Mouse (Mus musculus): ENCODE measurements around the gene Gm12216.
A peak's percentile ranks its signal among the peaks of the same experiment; 100 is the strongest.
"Not testable (repeated sequence)": the region's sequence is repeated elsewhere in the genome, so short reads cannot be mapped to it uniquely, and the experiment has no call there.

Gene Gm12216

DNA sequence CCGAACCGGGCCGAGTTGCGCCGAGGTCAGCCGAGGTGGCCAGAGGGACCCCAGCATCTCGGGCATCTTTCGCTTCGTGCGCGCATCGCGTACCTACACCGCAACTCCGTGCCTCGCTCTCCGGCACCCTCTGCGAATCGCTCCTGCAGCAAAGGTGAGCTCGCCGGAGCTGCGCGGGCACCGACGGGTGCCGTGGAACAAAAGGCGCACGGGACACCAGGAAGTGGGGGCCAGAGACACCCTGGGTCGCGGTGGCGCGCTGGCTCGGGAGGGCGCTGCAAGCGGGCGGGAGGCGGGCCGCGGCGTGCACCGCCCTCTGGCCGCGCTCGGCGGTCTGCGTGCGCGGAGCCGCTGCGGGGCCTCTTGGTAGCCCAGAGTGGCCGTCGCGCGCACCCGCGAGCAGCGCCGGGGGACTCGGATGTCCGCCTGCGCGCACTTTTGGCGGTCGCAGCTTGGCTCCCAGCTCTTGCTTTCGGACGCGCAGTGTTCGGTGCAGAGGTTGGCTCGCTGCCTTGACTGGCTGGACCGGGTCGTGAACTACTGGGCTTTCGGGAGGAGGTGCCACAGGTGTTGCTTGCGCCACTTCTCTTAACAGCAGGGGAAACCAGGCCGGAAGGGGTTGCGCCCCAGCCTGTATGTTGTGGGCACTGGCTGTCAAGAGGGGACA is 88.8 kb downstream of the Gm12216 start:
- no peak for DNase-seq (ENCODE audit: low read depth)

DNA sequence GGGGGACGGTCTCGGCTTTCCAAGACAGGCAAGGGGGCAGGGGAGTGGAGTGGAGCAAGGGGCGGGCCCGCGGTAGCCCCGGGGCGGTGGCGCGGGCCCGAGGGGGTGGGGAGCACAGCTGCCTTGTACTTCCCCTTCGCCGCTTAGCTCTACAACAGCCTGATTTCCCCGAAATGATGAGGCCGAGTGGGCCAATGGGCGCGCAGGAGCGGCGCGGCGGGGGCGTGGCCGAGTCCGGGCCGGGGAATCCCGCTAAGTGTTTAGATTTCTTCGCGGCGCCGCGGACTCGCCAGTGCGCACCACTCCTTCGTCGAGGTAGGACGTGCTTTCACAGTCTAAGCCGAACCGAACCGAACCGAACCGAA is 89.3 kb downstream of the Gm12216 start, which contains the start of gene Irf1:
Gene Irf1, plus strand, starts transcription at position 255 of the 365 bp plus-strand sequence.
- DNase-seq (ENCODE audit: low read depth): peak; percentile 85

DNA sequence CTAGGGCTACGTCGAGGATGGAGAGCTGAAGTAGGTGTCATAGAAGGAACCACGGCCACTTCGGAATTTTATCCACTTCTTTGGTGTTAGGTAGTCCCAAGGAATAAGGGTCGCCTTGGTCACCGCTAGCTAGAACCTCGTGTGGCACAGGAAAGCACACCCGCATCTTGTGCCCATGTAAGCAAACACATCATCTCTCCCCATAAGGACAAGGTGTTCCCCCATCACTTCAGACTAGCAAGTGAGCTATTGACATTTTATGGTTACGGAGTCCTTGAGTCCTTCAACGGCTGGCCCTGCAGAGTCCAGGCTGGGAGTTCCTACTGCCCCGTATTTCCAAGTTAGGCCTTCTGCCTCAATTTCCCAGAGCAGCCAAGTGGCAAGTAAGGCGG is 89.9 kb downstream of the Gm12216 start:
- DNase-seq (ENCODE audit: low read depth): no peak

DNA sequence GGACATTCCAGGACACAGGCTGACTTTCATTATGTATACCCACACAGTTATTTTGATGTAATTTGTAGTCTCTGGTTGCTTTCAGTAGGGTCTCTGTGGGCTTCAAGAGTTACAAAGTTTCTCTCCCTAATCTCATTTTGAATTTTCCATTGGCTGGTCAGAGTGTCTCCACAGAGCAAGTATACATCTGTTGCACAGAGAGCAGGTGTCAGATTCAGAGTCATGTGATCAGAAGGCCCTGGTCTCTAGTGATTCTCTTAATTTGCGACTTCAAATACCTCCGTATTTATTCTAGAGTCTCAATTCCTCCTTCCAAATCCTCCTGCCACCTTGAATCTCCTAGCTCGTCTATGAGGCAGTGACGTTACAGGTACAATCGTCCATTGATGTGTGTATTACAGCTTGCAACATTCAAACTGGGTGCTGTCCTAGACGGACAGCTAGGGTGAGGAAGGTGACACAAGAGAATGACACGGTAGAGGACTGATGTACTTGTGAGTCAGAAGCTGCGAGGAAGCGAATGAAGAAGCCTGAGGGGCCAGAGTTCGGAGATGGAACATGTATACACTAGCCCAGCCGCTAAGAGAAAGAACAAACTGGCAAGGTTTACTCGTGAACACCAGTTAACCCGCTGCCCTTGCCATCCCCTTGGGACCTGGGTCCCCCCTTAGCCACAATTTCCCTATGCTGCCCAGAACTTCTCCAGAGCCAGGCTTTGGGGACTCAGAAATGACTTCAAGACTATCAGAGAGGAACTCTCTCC is 90.5 kb downstream of the Gm12216 start:
- DNase-seq (ENCODE audit: low read depth): no peak

DNA sequence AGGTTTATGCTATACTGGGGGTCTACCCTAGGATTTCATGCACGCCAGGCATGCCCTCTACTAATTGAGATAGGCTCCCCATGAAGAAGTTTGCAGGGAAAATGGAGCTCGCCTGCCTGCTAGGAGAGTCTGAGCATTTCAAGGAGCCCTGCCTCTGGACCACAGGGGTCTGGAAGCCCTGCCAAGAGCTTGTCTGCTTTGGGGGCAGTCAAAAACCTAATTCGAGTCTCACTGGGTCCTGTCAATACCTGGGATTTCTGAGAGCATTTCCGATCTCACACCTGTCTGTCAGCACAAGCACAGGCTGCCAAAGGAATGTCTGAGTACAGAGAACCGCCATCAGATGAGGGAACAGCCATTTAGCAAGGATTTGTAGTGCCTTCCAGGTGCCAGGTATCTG is 94.5 kb downstream of the Gm12216 start:
- no peak for DNase-seq (ENCODE audit: low read depth)

DNA sequence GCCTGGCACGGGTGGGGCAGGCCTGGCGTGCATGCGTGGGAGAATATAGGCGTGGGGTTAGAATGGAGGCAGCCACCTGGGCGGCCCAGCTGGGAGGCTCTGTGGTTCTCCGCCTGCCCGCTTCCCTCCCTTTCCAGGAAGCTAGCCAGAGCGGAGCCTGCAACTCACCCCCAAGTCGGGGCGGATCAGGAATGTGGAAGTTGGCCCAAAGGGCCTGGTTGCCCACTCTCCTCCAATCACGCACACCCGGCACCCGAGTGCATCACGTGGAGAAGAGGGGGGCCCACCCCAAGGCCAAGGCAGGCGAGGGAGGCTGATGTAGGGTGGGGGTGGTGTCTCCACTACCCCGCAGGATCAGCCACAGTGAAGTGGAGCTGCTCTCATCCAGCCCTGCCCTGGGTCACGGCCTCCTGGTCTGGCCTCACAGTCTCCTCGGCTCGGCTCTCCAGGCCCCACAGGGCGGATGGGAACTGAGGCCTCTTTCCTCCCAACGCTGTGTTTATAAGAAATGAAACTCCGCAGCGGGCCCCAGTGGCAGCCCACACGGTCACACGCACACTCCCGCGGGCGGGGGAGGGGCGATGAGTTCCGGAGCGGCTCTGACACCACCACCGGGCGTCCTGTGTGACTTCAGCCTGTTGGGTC is 95.4 kb downstream of the Gm12216 start:
- peak; percentile 95 for DNase-seq (ENCODE audit: low read depth)

DNA sequence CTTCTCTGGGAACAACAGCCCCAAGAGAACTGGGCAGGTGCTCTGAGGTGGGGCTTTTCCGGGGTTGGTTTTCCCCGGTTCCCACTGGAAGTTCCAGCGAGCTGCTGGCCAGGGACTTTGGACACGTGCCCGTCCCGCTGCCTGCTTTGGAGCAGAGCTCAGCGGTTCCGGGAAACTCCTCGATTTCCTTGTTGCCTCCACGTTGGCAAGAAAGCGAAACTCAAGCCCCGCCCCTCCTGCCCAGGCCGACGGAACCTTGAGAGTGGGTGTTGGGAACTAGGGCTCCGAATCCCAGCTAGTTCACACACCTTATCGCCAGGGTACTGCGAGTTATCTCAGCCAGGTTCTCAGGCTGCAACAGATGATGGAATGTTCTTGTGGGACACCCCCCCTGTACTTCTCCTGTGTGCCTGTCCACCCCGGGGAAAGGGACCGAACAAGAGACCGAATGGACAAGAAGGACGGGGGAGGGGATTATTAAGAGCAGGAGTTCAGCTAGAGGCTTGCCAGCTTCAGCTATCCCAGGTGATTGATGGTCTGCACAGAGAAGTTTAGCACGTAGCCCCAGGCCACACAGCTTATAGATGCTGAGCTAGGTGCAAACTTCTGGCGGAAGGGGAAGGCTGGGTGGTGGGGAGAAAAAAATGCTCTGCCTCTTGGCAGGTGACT is 96.1 kb downstream of the Gm12216 start:
- peak; percentile 68 for DNase-seq (ENCODE audit: low read depth)

DNA sequence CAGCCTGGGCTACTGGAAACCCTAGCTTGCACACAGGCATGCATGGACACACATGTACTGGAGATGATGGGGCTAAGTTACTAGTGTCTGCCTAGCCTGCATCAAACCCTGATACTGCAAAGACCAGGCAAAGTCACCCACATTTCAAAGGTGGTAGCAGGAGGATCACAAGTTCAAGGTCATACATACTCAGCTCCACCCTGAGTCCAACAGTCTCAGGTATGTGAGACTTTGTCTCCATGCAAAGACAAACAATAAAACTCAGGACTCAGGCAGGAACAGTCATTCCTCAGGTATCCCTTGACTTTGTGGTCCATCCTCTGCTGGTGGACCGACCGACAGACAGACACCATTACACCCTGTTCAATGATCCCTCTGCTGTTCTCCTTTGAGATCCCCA is 96.6 kb downstream of the Gm12216 start:
- no peak for DNase-seq (ENCODE audit: low read depth)

DNA sequence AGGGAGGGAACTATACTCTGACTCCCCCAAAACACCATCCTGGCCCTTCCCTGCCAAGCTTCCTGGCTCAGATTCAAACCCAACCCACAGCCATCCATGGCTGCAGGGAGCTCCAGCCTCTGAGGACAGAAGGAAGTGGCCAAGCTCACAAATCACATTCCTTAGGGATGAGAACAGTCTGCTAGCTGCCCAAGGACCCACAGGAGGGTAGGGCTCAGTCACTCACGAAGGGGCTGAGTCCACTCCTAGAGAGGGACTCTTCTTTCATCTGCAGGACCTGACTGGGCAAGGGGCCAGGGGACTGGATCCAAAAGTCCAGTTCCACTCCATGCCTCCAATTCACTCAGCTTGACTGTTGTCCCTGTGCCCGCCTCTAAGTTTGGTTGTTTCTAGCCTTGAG is 97.2 kb downstream of the Gm12216 start:
- DNase-seq (ENCODE audit: low read depth): no peak

DNA sequence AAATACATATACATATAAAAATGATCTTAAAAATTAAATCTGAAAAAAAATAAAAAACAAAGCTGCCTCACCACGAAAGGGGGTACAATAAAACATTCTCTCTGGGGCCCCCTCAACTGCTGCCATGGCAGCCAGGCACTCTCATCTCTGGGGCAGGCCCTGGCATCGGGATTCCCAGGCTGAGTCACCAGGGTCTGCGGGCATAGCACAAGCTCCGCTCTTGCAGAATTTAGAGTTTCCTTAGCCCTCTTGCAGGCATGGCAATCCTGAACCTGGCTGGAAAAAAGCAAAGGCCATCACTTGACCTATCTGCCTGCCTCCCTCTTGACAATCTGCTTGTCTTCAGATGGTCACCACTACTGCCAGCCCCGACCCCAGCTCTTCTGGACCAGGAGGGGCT is 97.8 kb downstream of the Gm12216 start:
- no peak for DNase-seq (ENCODE audit: low read depth)

DNA sequence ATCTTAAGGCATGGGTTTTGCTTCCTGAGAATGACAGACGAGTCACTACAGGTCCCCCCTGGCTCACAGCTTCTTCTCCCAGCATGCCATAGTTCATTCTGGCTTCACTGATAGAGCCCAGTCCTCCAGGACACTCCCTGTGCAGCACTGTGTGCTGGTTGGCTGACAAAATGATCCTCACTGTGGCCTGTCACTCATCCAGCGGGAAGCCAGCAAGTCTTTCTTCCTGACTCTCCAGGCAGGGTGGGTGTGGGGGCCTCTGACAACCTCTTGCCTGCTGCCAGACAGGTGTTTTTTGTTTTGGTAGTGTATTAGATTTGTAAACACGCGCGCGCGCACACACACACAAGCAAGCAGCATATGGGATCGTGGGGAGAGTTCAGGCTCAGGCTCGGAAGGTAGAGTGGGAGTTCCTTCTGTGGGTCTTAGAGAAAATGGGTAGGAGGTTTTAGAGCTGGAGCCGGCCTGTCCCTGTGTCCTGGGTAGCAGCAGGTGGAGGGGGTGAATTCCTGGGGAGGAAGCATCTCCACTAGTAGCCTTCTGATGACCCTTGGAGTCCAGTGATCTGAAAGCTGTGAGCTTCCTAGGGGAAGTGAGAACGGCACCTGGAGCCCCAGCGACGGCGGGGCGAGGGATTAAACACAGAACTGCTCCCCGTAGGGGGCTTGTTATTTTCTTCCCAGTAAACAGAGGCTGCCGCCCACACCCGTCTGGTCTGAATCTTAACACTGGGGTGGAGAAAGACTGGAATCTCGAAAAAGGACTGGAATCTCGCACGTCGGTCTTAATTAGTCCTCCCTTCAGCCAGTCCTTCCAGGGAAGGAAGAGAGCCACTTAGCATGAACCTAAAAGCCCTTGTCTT is 99.3 kb downstream of the Gm12216 start:
- no peak for DNase-seq (ENCODE audit: low read depth)

DNA sequence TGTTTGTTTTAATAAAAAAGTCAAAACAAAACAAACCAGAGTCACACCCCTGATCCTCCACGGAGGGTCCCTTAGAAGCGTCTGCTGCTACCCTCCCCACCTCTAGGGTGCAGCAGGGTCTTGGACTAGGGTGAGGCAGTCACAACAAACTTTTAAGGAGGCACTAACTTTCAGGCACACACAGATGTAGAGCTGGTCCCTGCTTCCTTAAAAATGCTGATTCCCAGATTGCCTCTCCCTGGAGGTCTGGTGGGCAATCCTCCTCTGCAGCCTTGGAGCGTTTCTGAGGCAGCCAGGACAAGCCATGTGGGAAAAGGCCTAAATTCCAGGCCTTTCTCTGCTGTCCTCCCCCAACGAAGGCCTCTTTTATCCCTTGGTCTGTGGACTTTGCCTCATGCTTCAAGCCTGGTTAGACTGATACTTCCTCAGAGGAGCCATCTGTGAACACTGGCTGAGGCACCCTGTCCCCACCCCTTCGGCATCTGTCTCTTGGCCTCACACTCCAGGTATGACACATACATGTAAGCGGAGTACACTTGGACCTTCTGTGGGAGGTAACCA is 100.2 kb downstream of the Gm12216 start:
- DNase-seq (ENCODE audit: low read depth): no peak

DNA sequence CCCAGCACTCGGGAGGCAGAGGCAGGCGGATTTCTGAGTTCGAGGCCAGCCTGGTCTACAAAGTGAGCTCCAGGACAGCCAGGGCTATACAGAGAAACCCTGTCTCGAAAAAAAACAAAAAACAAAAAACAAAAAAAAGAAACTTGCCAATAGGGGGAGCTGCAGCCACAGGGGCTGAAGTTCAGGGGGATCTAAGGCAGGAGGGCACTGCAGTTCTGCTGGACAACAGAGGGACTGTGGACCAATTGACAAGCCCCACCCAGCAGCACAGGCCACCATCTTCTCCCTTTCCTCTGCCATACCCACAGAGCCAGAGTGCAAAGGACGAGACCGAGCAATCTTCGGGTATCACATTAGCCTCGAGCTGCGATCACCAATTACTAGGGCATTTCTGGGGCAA is 101.0 kb downstream of the Gm12216 start:
- not testable (repeated sequence) for DNase-seq (ENCODE audit: low read depth)

DNA sequence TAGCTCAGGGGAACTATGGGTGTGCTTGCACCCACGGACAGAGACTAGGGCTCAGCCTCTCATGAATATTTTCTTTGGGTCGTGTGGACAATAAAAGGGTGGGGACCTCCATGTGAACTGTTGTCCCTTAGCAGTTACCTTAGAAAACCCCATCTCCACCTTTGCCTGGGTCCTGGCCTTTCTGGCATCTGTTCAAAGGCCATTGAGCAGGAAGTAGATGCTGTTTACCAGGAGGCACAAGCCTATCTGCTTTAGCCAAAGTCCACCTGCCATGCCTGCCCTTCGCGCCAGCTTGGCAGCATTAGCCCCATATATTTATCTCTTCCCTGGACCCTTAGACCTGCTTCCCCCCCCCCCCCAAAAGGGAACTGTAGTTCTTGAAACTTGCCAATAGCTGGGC is 101.4 kb downstream of the Gm12216 start:
- DNase-seq (ENCODE audit: low read depth): no peak

DNA sequence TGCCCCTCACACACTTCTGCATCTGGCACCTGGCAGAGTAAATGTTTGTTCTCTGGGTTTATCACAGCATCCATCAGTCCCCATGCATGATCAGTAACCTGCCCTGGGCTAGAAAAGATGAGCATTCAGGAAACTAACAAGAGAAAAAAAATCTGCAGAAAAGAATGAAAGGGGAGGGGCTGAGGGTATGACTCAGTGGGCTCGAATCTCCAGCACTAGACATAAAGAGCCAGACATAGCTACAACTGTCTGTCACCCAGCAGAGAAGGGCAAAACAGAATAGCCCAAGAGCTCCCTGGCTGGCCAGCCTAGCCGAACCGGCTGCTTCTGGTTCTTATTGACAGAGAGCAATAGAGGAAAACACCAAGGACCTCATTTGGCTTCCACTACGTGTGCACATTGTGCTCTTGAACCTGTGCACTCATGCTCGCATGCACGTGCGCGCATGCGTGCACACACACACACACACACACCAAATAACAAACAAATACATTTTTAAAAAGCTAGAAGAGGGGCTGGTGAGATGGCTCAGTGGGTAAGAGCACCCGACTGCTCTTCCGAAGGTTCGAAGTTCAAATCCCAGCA is 104.0 kb downstream of the Gm12216 start:
- no peak for DNase-seq (ENCODE audit: low read depth)

DNA sequence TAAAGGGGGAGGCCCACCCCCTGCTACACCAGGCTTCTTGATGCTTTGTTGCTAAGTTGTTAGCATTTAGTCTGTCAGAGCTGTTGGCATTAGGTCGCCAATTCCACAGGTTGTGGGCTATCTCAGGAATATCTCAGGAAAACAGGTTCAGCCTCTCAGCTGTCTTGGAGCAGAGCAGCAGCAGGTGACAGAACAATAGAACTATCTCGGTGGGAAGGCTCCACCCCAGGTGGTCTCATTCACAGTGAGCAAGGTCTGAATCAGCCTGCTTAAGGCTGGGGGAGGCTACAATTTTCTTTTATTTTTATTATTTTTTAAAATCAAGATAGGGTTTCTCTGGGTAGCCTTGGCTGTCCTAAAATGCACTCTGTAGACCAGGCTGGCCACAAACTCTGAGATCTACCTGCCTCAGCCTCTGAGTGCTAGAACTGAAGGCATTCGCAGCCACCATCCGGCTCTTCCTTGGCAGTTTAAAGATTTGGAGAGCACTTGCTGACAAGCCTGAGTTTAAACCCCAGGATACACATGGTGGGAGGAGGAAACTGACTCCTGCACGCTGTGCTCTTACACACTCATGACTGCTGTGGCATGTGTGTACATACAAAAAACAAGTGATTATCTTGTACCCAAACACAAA is 109.2 kb downstream of the Gm12216 start:
- no peak for DNase-seq (ENCODE audit: low read depth)

DNA sequence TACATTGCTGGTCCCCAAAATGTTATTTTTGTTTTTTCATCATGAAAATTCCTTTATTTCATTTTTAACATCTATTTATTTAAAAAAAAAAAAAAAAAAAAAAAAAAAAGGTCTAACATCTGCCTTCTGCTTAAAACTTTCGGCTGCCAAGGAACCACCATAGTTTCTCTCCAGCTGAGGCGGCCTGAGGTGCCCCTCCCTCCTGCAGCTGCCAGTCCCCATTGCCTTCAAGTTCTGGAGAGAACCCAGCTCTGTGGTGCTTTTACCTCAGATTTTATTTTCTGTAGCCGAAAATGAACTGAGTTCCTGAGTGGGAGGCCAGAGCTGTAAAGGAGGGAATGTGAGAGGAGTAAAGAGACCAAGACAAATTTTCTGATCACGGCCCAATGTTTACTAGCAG is 109.8 kb downstream of the Gm12216 start:
- no peak for DNase-seq (ENCODE audit: low read depth)

DNA sequence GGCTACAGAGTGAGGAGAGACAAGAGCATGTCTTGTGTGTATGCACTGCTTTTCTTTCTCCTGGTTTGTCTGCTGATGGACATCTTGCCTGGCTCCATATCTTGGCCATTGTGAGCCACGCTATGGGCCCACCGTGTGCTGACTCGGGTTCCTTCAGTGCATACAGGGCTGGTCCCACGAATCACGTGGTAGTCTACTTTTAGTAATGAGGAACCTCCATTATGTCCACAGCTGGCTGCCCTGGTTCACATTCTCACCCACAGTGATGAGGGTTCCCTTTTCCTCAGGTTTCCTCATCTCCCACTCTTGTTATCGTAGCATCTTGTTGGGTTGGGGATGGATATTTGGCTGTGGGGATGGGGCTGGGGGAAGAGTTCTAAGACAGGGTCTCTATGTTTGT is 110.4 kb downstream of the Gm12216 start:
- DNase-seq (ENCODE audit: low read depth): no peak

DNA sequence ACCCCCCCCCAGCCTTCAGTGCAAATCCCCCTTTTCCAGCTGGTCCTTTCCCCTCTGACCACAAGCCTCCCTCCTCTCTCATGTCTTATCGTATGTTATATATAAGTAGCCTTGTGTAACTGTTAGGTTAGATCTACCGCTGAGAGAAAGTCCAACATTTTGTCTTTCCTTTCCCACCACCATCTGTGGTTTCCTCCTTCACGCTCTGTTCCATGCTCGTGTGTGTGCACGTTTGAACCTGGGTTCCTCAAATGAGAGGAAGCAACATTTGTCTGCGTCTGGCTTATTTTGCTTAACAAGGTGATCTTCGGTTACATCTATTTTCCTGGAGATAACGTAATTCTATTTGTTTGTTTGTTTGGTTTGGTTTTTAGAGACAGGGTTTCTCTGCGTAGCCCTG is 111.1 kb downstream of the Gm12216 start:
- no peak for DNase-seq (ENCODE audit: low read depth)

DNA sequence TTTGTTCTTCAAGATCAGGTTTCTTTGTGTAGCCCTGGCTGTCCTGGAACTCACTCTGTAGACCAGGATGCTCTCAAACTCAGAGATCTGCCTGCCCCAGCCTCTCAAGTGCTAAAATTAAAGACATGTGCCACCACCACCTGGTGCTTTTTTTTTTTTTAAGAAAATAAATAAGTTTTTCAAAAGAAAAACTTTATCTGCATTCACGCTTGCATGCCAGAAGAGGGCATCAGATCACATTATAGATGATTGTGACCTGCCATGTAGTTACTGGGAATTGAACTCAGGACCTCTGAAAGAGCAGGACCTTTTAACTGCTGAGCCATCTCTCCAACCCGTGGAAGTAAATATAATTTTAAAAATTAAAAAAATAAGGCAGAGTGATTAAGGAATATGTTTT is 113.8 kb downstream of the Gm12216 start:
- DNase-seq (ENCODE audit: low read depth): no peak

DNA sequence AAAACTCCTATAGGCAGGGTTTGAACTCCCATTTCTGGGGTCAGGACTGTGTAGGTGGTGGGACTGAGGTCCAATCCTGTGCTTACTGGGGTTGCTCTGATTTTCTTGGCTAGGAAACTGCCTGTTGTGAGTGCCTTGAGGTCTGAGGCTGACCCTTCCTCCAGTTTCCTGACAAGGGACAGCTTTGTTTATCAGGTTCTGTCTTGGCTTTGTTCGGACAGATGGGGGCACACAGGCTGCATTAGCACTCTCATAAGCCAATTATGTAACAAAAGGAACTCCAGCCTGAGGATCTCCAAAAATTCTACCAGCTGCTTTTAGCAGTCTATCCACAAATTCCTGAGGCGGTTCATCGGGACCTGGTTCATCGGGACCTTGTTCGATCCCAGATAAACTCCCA is 116.7 kb downstream of the Gm12216 start:
- DNase-seq (ENCODE audit: low read depth): no peak

All from fibroblast of lung, adult 2 months (primary cell).